Mouse (Mus musculus) liver, embryonic 14.5 days (tissue): Measurements from ENCODE around the gene Ramp1. TPM values are rescaled to one million over a fixed set of nuclear protein-coding genes. Genes with fewer than 3 reads are reported as not detected.

Source experiments
- ATAC-seq: fragments of 200-750 bp; cut with Nextera tagmentation; 2 replicates; pipeline ENCODE4 v1.8.0; 2017; ENCODE audit warnings: moderate number of reproducible peaks, mild to moderate bottlenecking, moderate library complexity; ENCODE audit not compliant: insufficient read depth
- DNase-seq, 3 experiments: peaks; one replicate each; pipeline ENCODE4 v3.0.0-alpha.2; 2012 to 2013; ENCODE audit warnings: low read depth in 3 of 3, low spot score in 3 of 3
- H3K27ac ChIP-seq: fragments of 300-500 bp; sonication (generic); 2 replicates; pipeline ENCODE4 v1.5.1; 2014; ENCODE audit warnings: moderate library complexity, mild to moderate bottlenecking, control low read depth, inconsistent platforms
- H3K27me3 ChIP-seq: fragments of 300-500 bp; sonication (generic); 2 replicates; pipeline ENCODE4 v1.6.1; 2014; ENCODE audit warnings: mild to moderate bottlenecking, low read length, moderate library complexity; ENCODE audit not compliant: control insufficient read depth, insufficient read depth
- H3K36me3 ChIP-seq: fragments of 300-500 bp; sonication (generic); replicated peaks from 2 replicates; pipeline ENCODE4 v1.6.1; 2014; ENCODE audit warnings: low read depth; ENCODE audit not compliant: control insufficient read depth, insufficient read depth
- H3K4me1 ChIP-seq, 2 experiments: fragments of 200-500 bp in 1 of 2; fragments of 300-500 bp in 1 of 2; sonication (generic) in 1 of 2; replicated peaks; 2 replicates each; pipeline ENCODE4 v1.6.1; 2012 to 2014; ENCODE audit warnings: antibody characterized with exemption in 1 of 2, inconsistent platforms in 1 of 2, low read length in 1 of 2; ENCODE audit not compliant: control insufficient read depth in 2 of 2, insufficient read depth in 2 of 2
- H3K4me2 ChIP-seq: fragments of 300-500 bp; sonication (generic); 2 replicates; pipeline ENCODE4 v1.6.1; 2014; ENCODE audit warnings: low read depth, mild to moderate bottlenecking, control low read depth, moderate library complexity
- H3K4me3 ChIP-seq, 2 experiments: fragments of 200-500 bp in 1 of 2; fragments of 300-500 bp in 1 of 2; sonication (generic) in 1 of 2; 2 replicates each; pipeline ENCODE4 v1.5.1; 2012 to 2014; ENCODE audit warnings: low read depth in 2 of 2, low read length in 2 of 2, mild to moderate bottlenecking in 2 of 2, control low read depth in 1 of 2, inconsistent platforms in 1 of 2, moderate library complexity in 1 of 2; ENCODE audit not compliant: insufficient read depth in 1 of 2
- H3K9ac ChIP-seq: fragments of 300-500 bp; sonication (generic); replicated peaks from 2 replicates; pipeline ENCODE4 v1.6.1; 2014; ENCODE audit warnings: mild to moderate bottlenecking, control low read depth, moderate library complexity
- H3K9me3 ChIP-seq: fragments of 300-500 bp; sonication (generic); 2 replicates; pipeline ENCODE4 v1.6.1; 2016; ENCODE audit warnings: low read length, mixed read lengths; ENCODE audit not compliant: control insufficient read depth
- CTCF ChIP-seq: IDR thresholded peaks from 2 replicates; pipeline ENCODE4 v1.5.1; 2016; ENCODE audit warnings: antibody characterized with exemption, low read depth, control low read depth
- EP300 ChIP-seq: IDR thresholded peaks from 2 replicates; pipeline ENCODE4 v1.6.1; 2016; ENCODE audit warnings: antibody characterized with exemption, low read depth
- WGBS: fragments of 180-500 bp; shearing (Covaris S2); extraction: QIAGEN DNeasy Blood & Tissue Kit; methylation state at CpG from one replicate; pipeline ENCODE4 v1.1.7; 2014; ENCODE audit not compliant: insufficient replicate concordance; 5-methylcytosine and 5-hydroxymethylcytosine counted together
- polyA plus RNA-seq, 2 experiments: library from polyadenylated mRNA; depleted of rRNA in 1 of 2; stranded (reverse) in 1 of 2; unstranded in 1 of 2; fragments of >200 nt; fragmentation: Nextera tagmentation in 1 of 2; extraction: Ambion mirVana in 1 of 2; gene quantifications; 2 replicates each; pipeline versions ENCODE4 v1.2.1 to v1.2.3; 2012 to 2014

Ramp1 gene
- polyA plus RNA-seq, 2 experiments, result 2.4 to 5.2 TPM

DNA sequence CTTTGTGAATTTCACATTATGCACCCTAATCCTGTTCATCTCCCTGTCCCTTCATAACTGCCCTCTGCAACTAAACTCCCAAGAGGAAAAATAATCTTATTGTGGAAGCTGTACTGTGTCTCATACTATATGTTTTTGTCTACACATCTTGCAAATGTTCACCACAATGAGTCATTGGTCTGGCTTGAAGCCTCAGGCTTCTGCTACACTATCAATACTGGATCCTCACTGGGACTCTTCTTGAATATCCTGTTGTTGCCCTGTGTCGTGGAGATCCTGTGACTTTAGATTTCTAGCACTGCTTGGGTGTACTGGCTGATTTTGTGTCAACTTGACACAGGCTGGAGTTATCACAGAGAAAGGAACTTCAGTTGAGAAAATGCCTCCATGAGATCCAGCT is 60.2 kb downstream of the Ramp1 start:
- no peak overlapping the region for H3K4me3 ChIP-seq
- no peak overlapping the region for H3K9ac ChIP-seq
- WGBS, result 13% methylated on average over 1 of the region's 1 CpGs
- H3K4me2 ChIP-seq, result no peak overlapping the region
- H3K9me3 ChIP-seq, result no peaks in the 10 kb centered on the region
- H3K36me3 ChIP-seq, result no peaks in the 10 kb centered on the region
- DNase-seq (no peak), ATAC-seq (peak; percentile 11; the same call in 1 of the 2 replicates)
- peaks cover 0 to 12% of the 10 kb centered on the region in 2 experiments; a peak in 3 of 4 replicates for H3K4me1 ChIP-seq
- H3K27ac ChIP-seq, result no peak overlapping the region
- no peaks in the 10 kb centered on the region for H3K27me3 ChIP-seq
- TF ChIP-seq CTCF (no peak), EP300 (no peak)

DNA sequence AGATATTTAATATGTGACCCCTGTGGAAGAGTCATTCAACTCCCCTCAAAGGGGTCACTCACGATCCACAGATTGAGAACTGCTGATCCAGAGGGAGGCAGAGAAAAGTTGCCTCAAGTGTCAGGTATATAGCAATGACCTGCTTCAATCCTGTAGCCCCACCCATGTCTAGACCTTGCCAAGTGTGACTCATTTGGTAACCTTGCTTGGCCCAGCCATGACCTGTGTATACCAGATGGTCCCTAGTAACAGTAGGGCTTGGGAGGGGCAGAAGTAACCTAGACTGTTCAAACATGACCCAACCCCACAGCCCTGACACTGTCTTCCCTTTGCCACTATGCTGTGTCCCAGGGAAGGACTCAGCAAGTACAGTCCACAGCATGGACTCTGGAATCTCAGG is 61.1 kb downstream of the Ramp1 start:
- Histone ChIP-seq H3K9ac (no peak overlapping the region), H3K27me3 (no peaks in the 10 kb centered on the region), H3K4me2 (no peak overlapping the region), H3K36me3 (no peaks in the 10 kb centered on the region), H3K27ac (no peak overlapping the region), H3K4me1 (peaks cover 0 to 12% of the 10 kb centered on the region in 2 experiments; a peak in 3 of 4 replicates), H3K9me3 (no peaks in the 10 kb centered on the region), H3K4me3 (no peak overlapping the region)
- 76% methylated on average over 1 of the region's 1 CpGs for WGBS
- DNase-seq, result no peak
- TF ChIP-seq EP300, result no peak
- TF ChIP-seq CTCF, result no peak
- 0 out of 2 replicates have a peak, but pooled peaks have one; percentile 41 for ATAC-seq

DNA sequence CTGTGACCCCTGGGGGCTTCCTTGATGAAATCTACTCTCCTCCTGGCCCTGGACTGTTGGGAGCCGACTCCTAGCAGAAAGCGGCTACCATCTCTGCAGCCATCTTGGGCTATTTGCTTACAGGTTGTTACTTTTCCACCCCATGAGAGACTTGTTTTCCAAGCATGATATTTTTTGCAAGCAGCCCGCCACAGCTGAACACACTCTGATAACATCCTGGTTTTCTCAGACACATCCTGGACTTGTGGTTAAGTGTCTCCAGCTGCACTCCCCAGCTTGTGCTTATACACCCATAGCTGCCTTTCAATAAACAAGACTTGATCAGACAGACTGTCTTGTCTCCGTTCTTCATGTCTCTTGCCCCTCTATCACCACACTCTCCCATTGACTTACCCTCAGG is 61.6 kb downstream of the Ramp1 start:
- DNase-seq (no peak), ATAC-seq (no peak)
- Histone ChIP-seq H3K9ac (no peak overlapping the region), H3K36me3 (no peaks in the 10 kb centered on the region), H3K4me2 (no peak overlapping the region), H3K27ac (no peak overlapping the region), H3K4me1 (peaks cover 0 to 12% of the 10 kb centered on the region in 2 experiments; a peak in 3 of 4 replicates), H3K4me3 (no peak overlapping the region), H3K27me3 (no peaks in the 10 kb centered on the region), H3K9me3 (no peaks in the 10 kb centered on the region)
- TF ChIP-seq EP300 (no peak), CTCF (no peak)
- WGBS, result 31% methylated on average over 4 of the region's 4 CpGs

DNA sequence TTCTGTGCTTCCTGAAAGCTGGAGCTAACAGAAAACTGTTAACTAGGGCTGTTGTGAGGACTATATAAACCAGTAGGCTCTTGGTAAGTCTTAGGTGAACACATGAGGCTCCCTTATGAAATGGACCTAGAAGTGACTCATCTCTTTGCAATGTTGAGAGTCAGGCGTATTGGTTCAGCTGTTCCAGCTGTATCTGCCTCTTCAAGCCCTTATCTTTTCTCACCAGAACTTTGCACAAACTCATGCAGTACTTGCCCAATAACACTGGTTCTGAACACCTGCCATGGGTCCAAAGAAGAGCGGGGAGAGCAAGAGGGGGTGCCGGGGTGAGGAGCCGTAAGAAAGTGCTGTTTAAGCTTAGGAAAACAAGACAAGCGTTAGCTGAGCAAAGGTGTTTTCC is 68.6 kb downstream of the Ramp1 start:
- DNase-seq (peak; percentile 68 to 70 (median 69)), ATAC-seq (peak; percentile 54)
- no peak for TF ChIP-seq CTCF
- peak; percentile 68 for TF ChIP-seq EP300
- no peaks in the 10 kb centered on the region for H3K9me3 ChIP-seq
- H3K4me3 ChIP-seq, result no peak overlapping the region; a peak in 1 of 4 replicates
- no peaks in the 10 kb centered on the region for H3K27me3 ChIP-seq
- peaks cover 33 to 40% of the 10 kb centered on the region in 2 experiments for H3K4me1 ChIP-seq
- WGBS, result 46% methylated on average over 5 of the region's 5 CpGs
- no peaks in the 10 kb centered on the region for H3K36me3 ChIP-seq
- peak overlapping the region; percentile 77 for H3K4me2 ChIP-seq
- peak overlapping the region; percentile 58 for H3K9ac ChIP-seq
- H3K27ac ChIP-seq, result peak overlapping the region; percentile 94

DNA sequence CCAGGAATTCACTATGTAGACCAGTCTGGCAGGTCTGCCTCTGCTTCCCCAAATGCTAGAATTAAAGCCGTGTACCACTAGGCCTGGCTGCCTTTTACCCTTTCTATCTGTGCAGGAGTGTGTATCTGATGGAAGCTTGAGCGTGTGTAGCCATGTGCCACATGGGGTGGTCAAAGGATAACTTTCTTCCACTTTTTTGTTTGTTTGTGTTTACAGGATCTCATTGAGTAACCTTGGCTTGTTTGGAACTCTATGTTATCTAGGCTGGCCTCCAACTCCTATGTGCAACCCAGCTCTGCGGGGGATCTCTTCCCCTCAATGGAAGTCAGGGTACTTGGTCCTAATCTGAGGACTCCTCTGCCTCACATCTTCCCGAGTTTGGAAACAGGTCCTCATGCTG is 69.3 kb downstream of the Ramp1 start:
- H3K27me3 ChIP-seq, result no peaks in the 10 kb centered on the region
- peak overlapping the region; percentile 77 for H3K4me2 ChIP-seq
- no peak for TF ChIP-seq EP300
- no peak for TF ChIP-seq CTCF
- no peak for DNase-seq
- peak overlapping the region; percentile 94 for H3K27ac ChIP-seq
- H3K9ac ChIP-seq, result peak overlapping the region; percentile 46; the same call in 1 of the 2 replicates
- ATAC-seq, result no peak
- no peaks in the 10 kb centered on the region for H3K9me3 ChIP-seq
- peak overlapping the region; percentile 16 to 34; a peak in 3 of 4 replicates for H3K4me3 ChIP-seq
- WGBS, result 37% methylated on average over 4 of the region's 4 CpGs
- peaks cover 33 to 40% of the 10 kb centered on the region in 2 experiments for H3K4me1 ChIP-seq
- no peaks in the 10 kb centered on the region for H3K36me3 ChIP-seq
